In the genomic region with DNA sequence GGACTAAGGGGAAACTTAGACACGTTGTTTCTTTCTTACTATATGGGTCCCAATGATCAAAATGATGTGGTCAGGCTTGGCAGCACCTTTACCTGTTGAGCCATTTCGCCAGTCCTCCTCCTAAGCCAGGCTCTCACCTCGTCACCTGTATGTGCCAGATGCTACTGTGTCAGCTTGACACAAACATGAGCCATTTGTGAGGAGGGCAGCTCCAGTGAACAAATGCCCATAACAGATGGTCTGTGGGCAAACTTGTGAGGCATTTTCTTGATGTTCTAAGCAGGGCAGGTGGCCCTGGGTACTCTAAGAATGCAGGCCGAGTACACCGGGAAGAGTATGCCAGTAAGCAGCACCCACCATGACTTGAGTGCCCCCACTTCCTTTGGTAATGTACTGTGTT, we compare ENCODE assay signal across 21 mouse cellular contexts. TPM values are rescaled to one million over a fixed set of nuclear protein-coding genes. Genes with fewer than 3 reads are reported as not detected.
DNase-seq lines count a peak whose midpoint lies in the region; ATAC-seq and TF ChIP-seq lines count a peak whose summit lies in the region.
"Had no signal": no experiment of that assay in that cellular context is flagged by ENCODE, and none has a peak within 500 bp of the region (broad histone marks: within the 10 kb centered on the region; RNA-seq: fewer than 3 reads in every experiment).

No protein-coding gene starts in this region.

- H3K4me1 ChIP-seq in forebrain, embryonic 14.5 days (ENCODE audit: control insufficient read depth, insufficient read depth, low read length) = no peaks in the 10 kb centered on the region
- H3K4me1 ChIP-seq in forebrain, postnatal 0 days (ENCODE audit: insufficient read depth) = no peaks in the 10 kb centered on the region
- H3K4me1 ChIP-seq: embryonic facial prominence, embryonic 12.5 days; kidney, embryonic 15.5 days; limb, embryonic 12.5 days; liver, embryonic 12.5 days had no signal

- DNase-seq in forebrain, embryonic 14.5 days (ENCODE audit: low spot score) = peak; percentile 14
- no peak for DNase-seq in forebrain, postnatal 0 days
- peak; percentile 22 for DNase-seq in layer of hippocampus, adult 9-11 months
- no peak for DNase-seq in layer of hippocampus, postnatal 10 days (ENCODE audit: low spot score in 2 of 2)
- peak; percentile 80 for DNase-seq in cerebellum, adult 9-11 months
- DNase-seq in left cerebral cortex, adult 8-10 months (ENCODE audit: low spot score in 2 of 2) = no peak
- no peak for DNase-seq in embryo, embryonic 10.5 days (ENCODE audit: low spot score)
- DNase-seq: heart, adult 18-20 months; heart, postnatal 4 days; kidney, postnatal 4 days; lung, adult 2 months; midbrain, embryonic 14.5 days; thymus, adult 2 months had no signal

- no peaks in the 10 kb centered on the region for H3K27me3 ChIP-seq in forebrain, embryonic 14.5 days (replicated peaks; ENCODE audit: control insufficient read depth, insufficient read depth, low read length)
- no peaks in the 10 kb centered on the region for H3K27me3 ChIP-seq in forebrain, postnatal 0 days (ENCODE audit: insufficient read depth, low read length)
- H3K27me3 ChIP-seq: embryonic facial prominence, embryonic 12.5 days; kidney, embryonic 15.5 days; limb, embryonic 12.5 days; liver, embryonic 12.5 days; stomach, embryonic 15.5 days had no signal

- WGBS in forebrain, embryonic 14.5 days = 65% methylated on average over 5 of the region's 5 CpGs
- WGBS in forebrain, postnatal 0 days = 64% methylated on average over 5 of the region's 5 CpGs

- H3K36me3 ChIP-seq in forebrain, embryonic 14.5 days (ENCODE audit: control insufficient read depth, insufficient read depth, low read length) = no peaks in the 10 kb centered on the region
- no peaks in the 10 kb centered on the region for H3K36me3 ChIP-seq in forebrain, postnatal 0 days (ENCODE audit: insufficient read depth)
- H3K36me3 ChIP-seq: embryonic facial prominence, embryonic 12.5 days; kidney, embryonic 15.5 days; limb, embryonic 12.5 days; liver, embryonic 12.5 days; stomach, embryonic 15.5 days had no signal

- no peak overlapping the region for H3K27ac ChIP-seq in forebrain, embryonic 14.5 days (ENCODE audit: low read depth, low read length)
- no peak overlapping the region for H3K27ac ChIP-seq in forebrain, postnatal 0 days (ENCODE audit: low read depth, low read length)
- H3K27ac ChIP-seq: embryonic facial prominence, embryonic 12.5 days; kidney, embryonic 15.5 days; limb, embryonic 12.5 days; liver, embryonic 12.5 days; stomach, embryonic 15.5 days had no signal

- no peak overlapping the region for H3K9ac ChIP-seq in forebrain, embryonic 14.5 days (ENCODE audit: low read length)
- no peak overlapping the region for H3K9ac ChIP-seq in forebrain, postnatal 0 days
- H3K9ac ChIP-seq: embryonic facial prominence, embryonic 12.5 days; kidney, embryonic 15.5 days; limb, embryonic 12.5 days; liver, embryonic 12.5 days; stomach, embryonic 15.5 days had no signal

- ATAC-seq in forebrain, embryonic 14.5 days = peak; percentile 37
- no peak for ATAC-seq in forebrain, postnatal 0 days
- ATAC-seq: intestine, postnatal 0 days; liver, embryonic 12.5 days had no signal

- no peak overlapping the region for H3K4me3 ChIP-seq in forebrain, embryonic 14.5 days (ENCODE audit: low read depth, low read length)
- H3K4me3 ChIP-seq in forebrain, postnatal 0 days (ENCODE audit: low read depth, low read length) = no peak overlapping the region
- H3K4me3 ChIP-seq: embryonic facial prominence, embryonic 12.5 days; kidney, embryonic 15.5 days; limb, embryonic 12.5 days; liver, embryonic 12.5 days; megakaryocyte, embryonic 14.5 days; stomach, embryonic 15.5 days had no signal

- H3K4me2 ChIP-seq in forebrain, embryonic 14.5 days (ENCODE audit: low read length) = no peak overlapping the region
- H3K4me2 ChIP-seq in forebrain, postnatal 0 days (ENCODE audit: low read depth) = no peak overlapping the region
- H3K4me2 ChIP-seq: embryonic facial prominence, embryonic 12.5 days; kidney, embryonic 15.5 days; limb, embryonic 12.5 days; liver, embryonic 12.5 days; stomach, embryonic 15.5 days had no signal

- no peak for TF ChIP-seq CTCF in forebrain, postnatal 0 days (IDR thresholded peaks at IDR 0.05; ENCODE audit: low read depth)

- H3K9me3 ChIP-seq in forebrain, embryonic 14.5 days (replicated peaks; ENCODE audit: control insufficient read depth, low read length) = no peaks in the 10 kb centered on the region
- no peaks in the 10 kb centered on the region for H3K9me3 ChIP-seq in forebrain, postnatal 0 days (ENCODE audit: low read length)
- H3K9me3 ChIP-seq: embryonic facial prominence, embryonic 12.5 days; kidney, embryonic 15.5 days; limb, embryonic 12.5 days; liver, embryonic 12.5 days; megakaryocyte, embryonic 14.5 days; stomach, embryonic 15.5 days had no signal

RNA-seq across cellular contexts. Expression of gene Tcte2, which starts 20.3 kb away (rescaled TPM):
- polyA plus RNA-seq in forebrain, embryonic 14.5 days (2014; fragmentation: Nextera tagmentation; extraction: Ambion mirVana) = 16.9 and 21.1 TPM in 2 replicates
- total RNA-seq in forebrain, postnatal 0 days (2014; rRNA removed) = 22.7 and 22.9 TPM in 2 replicates
- polyA plus RNA-seq in forebrain, postnatal 0 days (2015; fragmentation: Nextera tagmentation; extraction: Ambion mirVana) = 9.3 and 10.7 TPM in 2 replicates
- total RNA-seq in layer of hippocampus, postnatal 10 days (2021) = 10 to 100 TPM; 18.4 to 20.9 TPM
- total RNA-seq in left cerebral cortex, adult 8-10 months (2022) = 10 to 100 TPM; 17.3 to 21.4 (median 19.7) TPM
- total RNA-seq: common myeloid progenitor, adult 5-6 weeks had no signal

RNA-seq across cellular contexts. Expression of gene Afdn, which starts 21.6 kb away (rescaled TPM):
- 107 and 129 TPM in 2 replicates for polyA plus RNA-seq in forebrain, embryonic 14.5 days (2014; fragmentation: Nextera tagmentation; extraction: Ambion mirVana)
- 141 and 146 TPM in 2 replicates for total RNA-seq in forebrain, postnatal 0 days (2014; rRNA removed)
- polyA plus RNA-seq in forebrain, postnatal 0 days (2015; fragmentation: Nextera tagmentation; extraction: Ambion mirVana) = 92.5 and 129 TPM in 2 replicates
- total RNA-seq in layer of hippocampus, postnatal 10 days (2021) = 100 to 1,000 TPM; 130 to 134 TPM
- total RNA-seq in left cerebral cortex, adult 8-10 months (2022) = 100 to 1,000 TPM in 3 of 4 experiments, 10 to 100 TPM in 1; 99.9 to 115 (median 109) TPM

Comparison
In these comparisons a context has a peak if more than half of its experiments do, and no peak if none do; other contexts are left out.
1. DNase-seq: peak in forebrain, embryonic 14.5 days (single experiment), layer of hippocampus, adult 9-11 months (single experiment) and cerebellum, adult 9-11 months (single experiment); none in forebrain, postnatal 0 days (single experiment), layer of hippocampus, postnatal 10 days (0 of 2), left cerebral cortex, adult 8-10 months (0 of 2) and embryo, embryonic 10.5 days (single experiment).